Mouse (Mus musculus) MEL (cell line): ENCODE results near the gene Zfp536. TPM values are rescaled to one million over a fixed set of nuclear protein-coding genes. Genes with fewer than 3 reads are reported as not detected.

Experiments used
- DNase-seq: peaks from one replicate; pipeline ENCODE4 v3.0.0; 2011; ENCODE audit warnings: low read depth, low spot score
- H3K27ac ChIP-seq: 2 replicates; pipeline ENCODE4 v1.5.1; 2012; ENCODE audit warnings: low read depth, mild to moderate bottlenecking, control low read depth, low read length, moderate library complexity; ENCODE audit not compliant: control insufficient read depth
- H3K27me3 ChIP-seq, 2 experiments: fragments of 150-350 bp in 1 of 2; sonication (generic) in 1 of 2; 2 replicates each; pipeline ENCODE4 v1.6.1; 2012; ENCODE audit warnings: low read length in 2 of 2, mild to moderate bottlenecking in 2 of 2, improper control_type of control experiment in 1 of 2, moderate library complexity in 1 of 2; ENCODE audit not compliant: insufficient read depth in 2 of 2, control insufficient read depth in 1 of 2
- H3K36me3 ChIP-seq, 2 experiments: 2 replicates each; pipeline ENCODE4 v1.6.1; 2012 to 2014; ENCODE audit warnings: low read length in 2 of 2, improper control_type of control experiment in 1 of 2, inconsistent platforms in 1 of 2, mild to moderate bottlenecking in 1 of 2; ENCODE audit not compliant: insufficient read depth in 2 of 2, control insufficient read depth in 1 of 2
- H3K4me1 ChIP-seq, 2 experiments: fragments of 150-350 bp in 1 of 2; sonication (generic) in 1 of 2; 2 replicates each; pipeline ENCODE4 v1.6.1; 2012; ENCODE audit warnings: low read length in 2 of 2, improper control_type of control experiment in 1 of 2, mild to moderate bottlenecking in 1 of 2; ENCODE audit not compliant: insufficient read depth in 2 of 2, control insufficient read depth in 1 of 2
- H3K4me3 ChIP-seq, 2 experiments: fragments of 150-350 bp in 1 of 2; sonication (generic) in 1 of 2; 2 replicates each; pipeline ENCODE4 v1.5.1; 2012; ENCODE audit warnings: low read depth in 2 of 2, low read length in 2 of 2, mild to moderate bottlenecking in 2 of 2, moderate library complexity in 2 of 2, control low read depth in 1 of 2, improper control_type of control experiment in 1 of 2; ENCODE audit not compliant: control insufficient read depth in 1 of 2, insufficient read depth in 1 of 2
- H3K79me2 ChIP-seq: 2 replicates; pipeline ENCODE4 v1.6.1; 2012; ENCODE audit warnings: mild to moderate bottlenecking, low read length, moderate library complexity; ENCODE audit not compliant: control insufficient read depth, poor library complexity, insufficient read depth
- H3K9ac ChIP-seq: 2 replicates; pipeline ENCODE4 v1.6.1; 2012; ENCODE audit warnings: low read depth, mild to moderate bottlenecking, control low read depth, low read length, moderate library complexity; ENCODE audit not compliant: control insufficient read depth, poor library complexity, severe bottlenecking
- H3K9me3 ChIP-seq: fragments of 150-350 bp; sonication (generic); replicated peaks from 2 replicates; pipeline ENCODE4 v1.6.1; 2012; ENCODE audit warnings: mild to moderate bottlenecking, low read length, improper control_type of control experiment, moderate library complexity; ENCODE audit not compliant: insufficient read depth
- BHLHE40 ChIP-seq: IDR thresholded peaks from 2 replicates; pipeline ENCODE4 v1.6.1; 2012; ENCODE audit warnings: low read depth, mild to moderate bottlenecking, inconsistent platforms, low read length, improper control_type of control experiment, borderline replicate concordance
- CHD1 ChIP-seq: IDR thresholded peaks from 2 replicates; pipeline ENCODE4 v1.6.1; 2012; ENCODE audit warnings: low read depth, mild to moderate bottlenecking, inconsistent platforms, low read length, improper control_type of control experiment
- CHD2 ChIP-seq: IDR thresholded peaks from 2 replicates; pipeline ENCODE4 v1.6.1; 2011; ENCODE audit warnings: low read length, improper control_type of control experiment
- CTCF ChIP-seq, 3 experiments: IDR thresholded peaks in 2 of 3; conservative IDR thresholded peaks in 1 of 3; 2 replicates each; pipeline ENCODE4 v1.5.1; 2011 to 2012; ENCODE audit warnings: low read length in 3 of 3, low read depth in 2 of 3, mild to moderate bottlenecking in 2 of 3, improper control_type of control experiment in 1 of 3, inconsistent platforms in 1 of 3, mixed read lengths in 1 of 3, moderate library complexity in 1 of 3; ENCODE audit not compliant: control insufficient read depth in 1 of 3, insufficient read depth in 1 of 3, poor library complexity in 1 of 3, severe bottlenecking in 1 of 3
- EP300 ChIP-seq, 2 experiments: IDR thresholded peaks; 2 replicates each; pipeline ENCODE4 v1.6.1; 2011; ENCODE audit warnings: improper control_type of control experiment in 2 of 2, low read length in 2 of 2, low read depth in 1 of 2, mild to moderate bottlenecking in 1 of 2
- ETS1 ChIP-seq: IDR thresholded peaks from 2 replicates; pipeline ENCODE4 v1.6.1; 2012; ENCODE audit warnings: low read depth, mild to moderate bottlenecking, inconsistent platforms, low read length, improper control_type of control experiment, moderate library complexity
- GABPA ChIP-seq: IDR thresholded peaks from 2 replicates; pipeline ENCODE4 v1.6.1; 2012; ENCODE audit warnings: low read depth, mild to moderate bottlenecking, inconsistent platforms, low read length, improper control_type of control experiment, moderate library complexity
- GATA1 ChIP-seq: IDR thresholded peaks from 2 replicates; pipeline ENCODE4 v1.6.1; 2011; ENCODE audit warnings: low read depth, low read length, improper control_type of control experiment
- HCFC1 ChIP-seq: IDR thresholded peaks from 2 replicates; pipeline ENCODE4 v1.6.1; 2012; ENCODE audit warnings: low read depth, mild to moderate bottlenecking, inconsistent platforms, low read length, improper control_type of control experiment, moderate library complexity
- JUND ChIP-seq: IDR thresholded peaks from 2 replicates; pipeline ENCODE4 v1.6.1; 2011; ENCODE audit warnings: low read depth, mild to moderate bottlenecking, improper control_type of control experiment, low read length
- KAT2A ChIP-seq: conservative IDR thresholded peaks from 2 replicates; pipeline ENCODE4 v1.6.1; 2012; ENCODE audit warnings: low read depth, low read length, improper control_type of control experiment, inconsistent platforms
- MAFK ChIP-seq: IDR thresholded peaks from 2 replicates; pipeline ENCODE4 v1.6.1; 2011; ENCODE audit warnings: low read depth, mild to moderate bottlenecking, low read length, improper control_type of control experiment, borderline replicate concordance
- MAX ChIP-seq: IDR thresholded peaks from 2 replicates; pipeline ENCODE4 v1.6.1; 2011; ENCODE audit warnings: low read length, improper control_type of control experiment
- MAZ ChIP-seq: IDR thresholded peaks from 2 replicates; pipeline ENCODE4 v1.6.1; 2012; ENCODE audit warnings: low read depth, mild to moderate bottlenecking, inconsistent platforms, low read length, improper control_type of control experiment
- MXI1 ChIP-seq: IDR thresholded peaks from 2 replicates; pipeline ENCODE4 v1.6.1; 2011; ENCODE audit warnings: mild to moderate bottlenecking, low read depth, low read length, improper control_type of control experiment
- MYB ChIP-seq: IDR thresholded peaks from 2 replicates; pipeline ENCODE4 v1.6.1; 2011; ENCODE audit warnings: mild to moderate bottlenecking, low read depth, low read length, improper control_type of control experiment
- MYC ChIP-seq: IDR thresholded peaks from 2 replicates; pipeline ENCODE4 v1.6.1; 2011; ENCODE audit warnings: low read depth, mild to moderate bottlenecking, low read length, improper control_type of control experiment, moderate library complexity
- NRF1 ChIP-seq: IDR thresholded peaks from 2 replicates; pipeline ENCODE4 v1.6.1; 2014; ENCODE audit warnings: low read depth, mild to moderate bottlenecking, inconsistent platforms, low read length, improper control_type of control experiment, moderate library complexity; ENCODE audit not compliant: poor library complexity, insufficient read depth, severe bottlenecking
- POLR2AphosphoS2 ChIP-seq: IDR thresholded peaks from 2 replicates; pipeline ENCODE4 v1.6.1; 2011; ENCODE audit warnings: low read length, improper control_type of control experiment
- POLR2AphosphoS5 ChIP-seq: IDR thresholded peaks from 2 replicates; pipeline ENCODE4 v1.6.1; 2012; ENCODE audit warnings: low read depth, borderline replicate concordance, mild to moderate bottlenecking, inconsistent platforms, low read length, moderate library complexity, mixed read lengths
- SIN3A ChIP-seq: IDR thresholded peaks from 2 replicates; pipeline ENCODE4 v1.6.1; 2012; ENCODE audit warnings: low read length, improper control_type of control experiment, inconsistent platforms
- SMC3 ChIP-seq: IDR thresholded peaks from 2 replicates; pipeline ENCODE4 v1.6.1; 2011; ENCODE audit warnings: low read depth, low read length, improper control_type of control experiment
- TBP ChIP-seq: IDR thresholded peaks from 2 replicates; pipeline ENCODE4 v1.8.0; 2011; ENCODE audit warnings: low read depth, low read length, improper control_type of control experiment
- TCF12 ChIP-seq: IDR thresholded peaks from 2 replicates; pipeline ENCODE4 v1.6.1; 2014; ENCODE audit warnings: low read depth, mild to moderate bottlenecking, inconsistent platforms, low read length, improper control_type of control experiment, moderate library complexity
- UBTF ChIP-seq: IDR thresholded peaks from 2 replicates; pipeline ENCODE4 v1.6.1; 2012; ENCODE audit warnings: low read depth, mild to moderate bottlenecking, inconsistent platforms, low read length, improper control_type of control experiment, moderate library complexity, borderline replicate concordance; ENCODE audit not compliant: insufficient read depth
- USF2 ChIP-seq, 2 experiments: IDR thresholded peaks; 2 replicates each; pipeline ENCODE4 v1.6.1; 2011 to 2012; ENCODE audit warnings: improper control_type of control experiment in 2 of 2, low read length in 2 of 2, borderline replicate concordance in 1 of 2, inconsistent platforms in 1 of 2, low read depth in 1 of 2, mild to moderate bottlenecking in 1 of 2; ENCODE audit not compliant: insufficient read depth in 1 of 2
- ZKSCAN1 ChIP-seq: IDR thresholded peaks from 2 replicates; pipeline ENCODE4 v1.6.1; 2012; ENCODE audit warnings: low read depth, mild to moderate bottlenecking, inconsistent platforms, low read length, improper control_type of control experiment, moderate library complexity
- polyA plus RNA-seq, 2 experiments: library from polyadenylated mRNA; stranded (reverse) in 1 of 2; unstranded in 1 of 2; fragments of >175 nt in 1 of 2; fragments of >200 nt in 1 of 2; gene quantifications; 2 replicates each; pipeline versions ENCODE4 v1.2.1 to v1.2.4; 2012; ENCODE audit warnings: low replicate concordance in 2 of 2, low read depth in 1 of 2; ENCODE audit not compliant: insufficient read length in 2 of 2, insufficient read depth in 1 of 2, missing spikeins in 1 of 2
- total RNA-seq: library from RNA; depleted of rRNA; stranded (reverse); fragments of 300-350 nt; gene quantifications from 2 replicates; pipeline ENCODE4 v1.2.3, GENCODE M21; 2012

Gene Zfp536
- total and polyA plus RNA-seq, 3 experiments: not detected

DNA sequence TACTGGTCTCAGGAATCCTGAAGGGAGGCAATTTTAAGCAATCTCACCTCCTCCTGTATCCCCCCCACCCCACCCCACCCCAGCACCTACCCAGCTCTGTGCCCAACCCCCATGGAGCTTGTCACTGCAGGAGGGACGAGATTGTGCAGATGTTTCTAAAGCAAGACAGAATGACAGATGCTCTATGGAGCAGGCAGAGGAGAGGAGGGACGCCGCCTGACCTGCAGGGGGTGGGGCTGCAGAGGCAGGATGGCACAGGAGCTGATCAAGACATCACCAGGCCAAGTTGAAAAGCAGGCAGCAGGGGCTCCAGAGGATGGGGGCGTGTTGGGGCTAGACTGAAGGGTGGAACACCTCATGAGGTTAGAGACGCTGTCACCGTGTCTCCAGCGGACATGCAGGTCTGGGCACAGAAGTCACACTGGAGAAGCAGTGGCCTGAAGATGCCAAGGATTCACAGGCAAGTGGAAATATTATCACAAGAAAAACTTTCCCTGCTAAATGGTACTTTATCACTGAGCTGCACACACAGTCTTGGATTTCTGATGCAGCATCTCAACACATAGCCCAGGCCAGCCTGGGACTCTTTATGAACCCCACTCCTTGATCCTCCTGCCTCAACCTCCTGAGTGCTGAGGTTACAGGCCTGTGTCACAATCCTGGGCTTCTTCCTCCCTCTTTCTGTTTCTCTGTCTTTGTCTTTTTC lies 37.6 kb downstream of the Zfp536 start:
- TF ChIP-seq GABPA (no peak), CTCF (IDR thresholded peaks at IDR 0.05 in 2 of 3, conservative IDR thresholded peaks at IDR 0.05 in 1 of 3; ENCODE audit: control insufficient read depth in 1 of 3, insufficient read depth in 1 of 3, low read depth in 2 of 3, low read length in 3 of 3, poor library complexity in 1 of 3, severe bottlenecking in 1 of 3) (no peak), SMC3 (no peak), CHD1 (no peak), CHD2 (no peak), EP300 (IDR thresholded peaks at IDR 0.05; ENCODE audit: low read depth in 1 of 2, low read length in 2 of 2) (no peak), USF2 (IDR thresholded peaks at IDR 0.05; ENCODE audit: borderline replicate concordance in 1 of 2, insufficient read depth in 1 of 2, low read depth in 1 of 2, low read length in 2 of 2) (no peak), MYB (no peak), MAFK (no peak), MAX (no peak), BHLHE40 (no peak), MYC (no peak), GATA1 (no peak), TBP (no peak), HCFC1 (no peak), POLR2AphosphoS2 (no peak), TCF12 (no peak), SIN3A (no peak), NRF1 (no peak), UBTF (no peak)
- H3K36me3 ChIP-seq: no peaks in the 10 kb centered on the region
- H3K9me3 ChIP-seq: no peaks in the 10 kb centered on the region

DNA sequence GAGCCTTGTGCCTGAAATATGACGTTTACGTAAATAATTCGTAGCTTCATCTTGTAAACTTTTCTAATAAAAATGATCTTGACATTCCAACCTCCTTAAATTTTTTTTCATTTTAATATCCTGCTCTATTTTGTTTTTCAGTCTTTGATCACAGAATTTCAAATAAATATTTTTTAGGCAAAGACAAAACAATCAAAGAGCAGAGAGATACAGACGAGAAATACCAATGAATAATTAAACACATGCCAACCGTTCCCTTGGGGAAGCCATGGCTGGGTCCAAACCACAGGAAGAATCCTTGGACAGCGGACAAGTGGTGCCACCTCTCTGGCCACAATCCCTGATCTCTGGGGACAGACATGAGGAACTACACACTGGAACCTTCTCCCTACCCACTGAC lies 38.3 kb downstream of the Zfp536 start:
- TF ChIP-seq MAX (no peak), ZKSCAN1 (no peak), MAZ (no peak), MXI1 (no peak), CHD1 (no peak), POLR2AphosphoS5 (no peak), CTCF (IDR thresholded peaks at IDR 0.05 in 2 of 3, conservative IDR thresholded peaks at IDR 0.05 in 1 of 3; ENCODE audit: control insufficient read depth in 1 of 3, insufficient read depth in 1 of 3, low read depth in 2 of 3, low read length in 3 of 3, poor library complexity in 1 of 3, severe bottlenecking in 1 of 3) (no peak), SMC3 (no peak), JUND (no peak), ETS1 (no peak), TCF12 (no peak), KAT2A (no peak), MAFK (no peak), UBTF (no peak)
- TF ChIP-seq, all 39 proteins: peak for 0
- H3K27ac ChIP-seq: no peak overlapping the region
- H3K79me2 ChIP-seq: no peaks in the 10 kb centered on the region
- no peak overlapping the region for H3K4me3 ChIP-seq
- no peak for DNase-seq
- no peaks in the 10 kb centered on the region for H3K4me1 ChIP-seq
- H3K36me3 ChIP-seq: no peaks in the 10 kb centered on the region
- no peaks in the 10 kb centered on the region for H3K9me3 ChIP-seq
- H3K27me3 ChIP-seq: no peaks in the 10 kb centered on the region
- no peak overlapping the region for H3K9ac ChIP-seq

More for the DNA sequence above, 37.6 kb downstream of the Zfp536 start:
- H3K27me3 ChIP-seq: no peaks in the 10 kb centered on the region
- H3K4me1 ChIP-seq: no peaks in the 10 kb centered on the region
- DNase-seq: no peak
- H3K9ac ChIP-seq: no peak overlapping the region
- no peak overlapping the region for H3K27ac ChIP-seq
- H3K4me3 ChIP-seq: no peak overlapping the region
- H3K79me2 ChIP-seq: no peaks in the 10 kb centered on the region
